ENCODE assay signal across 13 mouse cellular contexts in the genomic region with DNA sequence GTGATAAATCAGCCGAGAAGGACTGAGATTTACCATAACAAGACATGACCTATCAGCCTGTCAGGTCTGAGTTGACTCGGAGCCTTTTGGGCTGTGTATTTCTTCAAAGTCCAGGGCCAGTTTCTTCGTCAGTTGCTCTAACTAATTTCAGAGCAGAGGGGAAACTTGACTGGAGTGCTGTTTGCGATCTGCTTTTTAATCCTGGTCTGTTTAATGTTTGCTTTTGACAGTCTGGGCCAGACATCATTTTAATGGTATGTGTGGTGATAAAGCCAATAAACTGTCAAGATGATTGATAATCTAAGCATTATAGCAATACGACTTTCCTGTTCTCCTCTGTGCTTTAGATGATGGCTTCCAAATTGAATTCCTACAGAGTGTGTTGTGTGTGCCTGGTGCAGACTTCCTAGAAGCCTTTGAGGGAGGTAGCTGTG.
DNase-seq lines count a peak whose midpoint lies in the region; ATAC-seq and TF ChIP-seq lines count a peak whose summit lies in the region.
"Had no signal": no experiment of that assay in that cellular context is flagged by ENCODE, and none has a peak within 500 bp of the region (broad histone marks: within the 10 kb centered on the region; RNA-seq: fewer than 3 reads in every experiment).

No protein-coding gene starts in this region.

- H3K9me3 ChIP-seq in heart, embryonic 14.5 days (ENCODE audit: control insufficient read depth, low read length): peaks cover 7% of the 10 kb centered on the region
- no peaks in the 10 kb centered on the region; the same call in 1 of the 2 replicates for H3K9me3 ChIP-seq in lung, postnatal 0 days (ENCODE audit: low read length)
- H3K9me3 ChIP-seq in intestine, embryonic 16.5 days (ENCODE audit: control insufficient read depth, low read length): no peaks in the 10 kb centered on the region
- no peaks in the 10 kb centered on the region for H3K9me3 ChIP-seq in stomach, postnatal 0 days (ENCODE audit: control insufficient read depth, low read length)

- no peaks in the 10 kb centered on the region for H3K36me3 ChIP-seq in heart, embryonic 14.5 days (ENCODE audit: control insufficient read depth, insufficient read depth, low read length)
- no peaks in the 10 kb centered on the region for H3K36me3 ChIP-seq in lung, postnatal 0 days (ENCODE audit: insufficient read depth, low read length)
- H3K36me3 ChIP-seq in intestine, embryonic 16.5 days (ENCODE audit: control insufficient read depth, insufficient read depth, low read length): no peaks in the 10 kb centered on the region
- H3K36me3 ChIP-seq in stomach, postnatal 0 days (ENCODE audit: control insufficient read depth, insufficient read depth, low read length): no peaks in the 10 kb centered on the region
- H3K36me3 ChIP-seq: midbrain, embryonic 12.5 days had no signal

- intact Hi-C loops in heart, postnatal 25 days (cut with DNase I): no loop called here

- H3K9ac ChIP-seq in heart, embryonic 14.5 days (ENCODE audit: low read length): no peak overlapping the region
- H3K9ac ChIP-seq in lung, postnatal 0 days (replicated peaks; ENCODE audit: low read depth): no peak overlapping the region
- no peak overlapping the region for H3K9ac ChIP-seq in intestine, embryonic 16.5 days (ENCODE audit: low read depth, low read length)
- H3K9ac ChIP-seq in stomach, postnatal 0 days (ENCODE audit: low read length): no peak overlapping the region
- H3K9ac ChIP-seq: midbrain, embryonic 12.5 days had no signal

- ATAC-seq in heart, embryonic 14.5 days (ENCODE audit: insufficient number of reproducible peaks, insufficient read depth, low FRiP score, low read depth): no peak
- no peak; the same call in 1 of the 2 replicates for ATAC-seq in lung, postnatal 0 days
- ATAC-seq in intestine, embryonic 16.5 days: peak; percentile 78
- ATAC-seq in stomach, postnatal 0 days (ENCODE audit: low FRiP score, low TSS enrichment): peak; percentile 82
- ATAC-seq: Patski had no signal

- peak overlapping the region; percentile 6; the same call in 1 of the 2 replicates for H3K4me2 ChIP-seq in heart, embryonic 14.5 days (ENCODE audit: low read length)
- no peak overlapping the region for H3K4me2 ChIP-seq in lung, postnatal 0 days (replicated peaks; ENCODE audit: low read depth, low read length)
- H3K4me2 ChIP-seq in intestine, embryonic 16.5 days (ENCODE audit: low read depth, low read length): no peak overlapping the region
- H3K4me2 ChIP-seq in stomach, postnatal 0 days (replicated peaks; ENCODE audit: low read depth): 0 out of 2 replicates have a peak overlapping the region, but pooled peaks have one; percentile 9
- H3K4me2 ChIP-seq: midbrain, embryonic 12.5 days had no signal

- H3K27me3 ChIP-seq in heart, embryonic 14.5 days (ENCODE audit: control insufficient read depth, insufficient read depth, low read length): peaks cover 11% of the 10 kb centered on the region; the same call in 1 of the 2 replicates
- H3K27me3 ChIP-seq in lung, postnatal 0 days (replicated peaks; ENCODE audit: insufficient read depth, low read length): no peaks in the 10 kb centered on the region
- 0 out of 2 replicates have a peak, but pooled peaks cover 2% of the 10 kb centered on the region for H3K27me3 ChIP-seq in intestine, embryonic 16.5 days (replicated peaks; ENCODE audit: control insufficient read depth, insufficient read depth, low read length)
- no peaks in the 10 kb centered on the region for H3K27me3 ChIP-seq in stomach, postnatal 0 days (ENCODE audit: control insufficient read depth, insufficient read depth, low read length)

- no peak for DNase-seq in heart, postnatal 25 days (ENCODE audit: low spot score)
- DNase-seq in lung, postnatal 0 days (ENCODE audit: low spot score): peak; percentile 28
- DNase-seq in lung, postnatal 25 days (ENCODE audit: low spot score): no peak
- DNase-seq in stomach, postnatal 0 days (ENCODE audit: low spot score): no peak
- no peak for DNase-seq in cerebellum, adult 9-10 months
- DNase-seq in cerebellum, adult 8-10 months: no peak
- DNase-seq: cerebellum, postnatal 25 days; liver had no signal

- TF ChIP-seq CTCF in lung, postnatal 0 days (IDR thresholded peaks at IDR 0.05): no peak
- TF ChIP-seq CTCF in stomach, postnatal 0 days (IDR thresholded peaks at IDR 0.05; ENCODE audit: low read depth): no peak

- 20% methylated on average over 5 of the region's 5 CpGs for WGBS in heart, embryonic 14.5 days
- whole genome bisulfite sequencing in lung, postnatal 0 days: 23% methylated on average over 5 of the region's 5 CpGs
- 9% methylated on average over 5 of the region's 5 CpGs for WGBS in intestine, embryonic 16.5 days
- WGBS in stomach, postnatal 0 days: 8% methylated on average over 5 of the region's 5 CpGs

- peak; percentile 38; the same call in 1 of the 2 replicates for TF ChIP-seq EP300 in lung, postnatal 0 days (IDR thresholded peaks at IDR 0.05)
- peak; percentile 82 for TF ChIP-seq EP300 in stomach, postnatal 0 days (optimal IDR thresholded peaks at IDR 0.05)

- no peak overlapping the region for H3K27ac ChIP-seq in heart, embryonic 14.5 days (replicated peaks in 1 of 2; ENCODE audit: control insufficient read depth in 1 of 2, insufficient read depth in 1 of 2, low read depth in 2 of 2, low read length in 2 of 2)
- H3K27ac ChIP-seq in lung, postnatal 0 days (ENCODE audit: low read length): no peak overlapping the region
- peak overlapping the region; percentile 56; the same call in 1 of the 2 replicates for H3K27ac ChIP-seq in intestine, embryonic 16.5 days (ENCODE audit: low read length)
- H3K27ac ChIP-seq in stomach, postnatal 0 days (replicated peaks): peak overlapping the region; percentile 84
- H3K27ac ChIP-seq: forebrain, embryonic 10.5 days; midbrain, embryonic 12.5 days had no signal

- H3K4me3 ChIP-seq in heart, embryonic 14.5 days (ENCODE audit: control insufficient read depth in 1 of 2, insufficient read depth in 1 of 2, low read depth in 1 of 2, low read length in 2 of 2): no peak overlapping the region
- no peak overlapping the region for H3K4me3 ChIP-seq in lung, postnatal 0 days (ENCODE audit: low read depth, low read length)
- H3K4me3 ChIP-seq in intestine, embryonic 16.5 days (ENCODE audit: low read length): no peak overlapping the region
- H3K4me3 ChIP-seq in stomach, postnatal 0 days (ENCODE audit: low read depth, low read length): no peak overlapping the region
- H3K4me3 ChIP-seq: forebrain, embryonic 10.5 days; midbrain, embryonic 12.5 days had no signal

- H3K4me1 ChIP-seq in heart, embryonic 14.5 days (ENCODE audit: control insufficient read depth in 2 of 2, insufficient read depth in 2 of 2, low read length in 2 of 2): peaks cover 8 to 18% of the 10 kb centered on the region in 2 experiments; a peak in 3 of 4 replicates
- peaks cover 20% of the 10 kb centered on the region; the same call in 1 of the 2 replicates for H3K4me1 ChIP-seq in lung, postnatal 0 days (ENCODE audit: insufficient read depth, low read depth, low read length)
- H3K4me1 ChIP-seq in intestine, embryonic 16.5 days (ENCODE audit: control insufficient read depth, insufficient read depth, low read length): peaks cover 41% of the 10 kb centered on the region
- H3K4me1 ChIP-seq in stomach, postnatal 0 days (replicated peaks; ENCODE audit: control insufficient read depth, insufficient read depth): peaks cover 16% of the 10 kb centered on the region

Comparison
In these comparisons a context has a peak if more than half of its experiments do, and no peak if none do; other contexts are left out.
1. ATAC-seq: peak in intestine, embryonic 16.5 days (single experiment) and stomach, postnatal 0 days (single experiment); none in heart, embryonic 14.5 days (single experiment) and lung, postnatal 0 days (single experiment).
2. H3K27ac ChIP-seq: peak in intestine, embryonic 16.5 days (single experiment) and stomach, postnatal 0 days (single experiment); none in heart, embryonic 14.5 days (0 of 2) and lung, postnatal 0 days (single experiment).
3. H3K4me2 ChIP-seq: peak in heart, embryonic 14.5 days (single experiment) and stomach, postnatal 0 days (single experiment); none in lung, postnatal 0 days (single experiment) and intestine, embryonic 16.5 days (single experiment).